Mouse (Mus musculus): ENCODE data around the gene Cdk6.
"Not testable (repeated sequence)": the region's sequence is repeated elsewhere in the genome, so short reads cannot be mapped to it uniquely, and the experiment has no call there.

Cdk6 gene

DNA sequence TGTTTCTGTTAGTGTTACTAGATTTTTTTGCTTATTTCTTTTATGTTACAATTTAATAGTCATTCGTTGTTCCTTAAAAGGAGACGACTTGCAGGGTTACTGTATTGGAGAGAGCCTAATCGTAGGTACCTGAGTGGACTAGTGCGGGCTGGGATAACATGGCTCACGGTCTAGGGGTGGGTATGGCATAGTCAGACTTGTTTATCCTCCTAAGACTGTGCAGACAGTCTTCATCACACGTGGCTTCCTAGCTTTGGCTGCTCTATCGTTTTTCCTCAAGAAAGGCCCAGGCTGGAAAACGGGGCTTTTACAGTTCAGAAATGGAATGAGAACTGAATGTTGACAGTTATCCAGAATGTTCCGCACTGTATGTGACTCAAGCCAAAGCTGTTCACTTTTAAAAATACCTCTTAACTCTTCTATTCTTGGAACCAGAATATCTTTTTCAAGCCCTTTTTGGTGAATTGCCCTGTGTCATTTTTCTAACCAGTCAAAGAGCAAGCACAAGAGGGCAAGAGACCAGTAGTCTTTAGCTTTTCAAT is 39.5 kb downstream of the Cdk6 start:
- no peak for DNase-seq

DNA sequence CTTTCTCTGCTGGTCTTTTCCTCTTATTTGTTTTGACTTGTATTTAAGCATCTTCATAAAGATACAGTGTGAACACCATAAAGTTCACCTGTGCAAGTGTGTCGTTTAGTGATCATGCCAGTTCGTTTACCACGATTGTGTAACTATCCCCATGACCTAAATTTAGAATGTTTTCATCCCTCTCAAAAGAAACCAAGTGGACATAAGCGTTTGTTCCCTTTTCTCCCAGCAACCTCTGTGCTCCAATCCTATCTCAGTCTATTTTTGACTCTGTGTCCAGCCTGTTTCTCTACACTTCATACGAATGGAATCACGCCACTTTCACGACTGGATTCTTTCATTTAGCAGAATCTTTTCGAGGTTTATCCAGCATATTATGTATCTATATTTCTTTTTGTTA is 40.5 kb downstream of the Cdk6 start:
- DNase-seq, result no peak

DNA sequence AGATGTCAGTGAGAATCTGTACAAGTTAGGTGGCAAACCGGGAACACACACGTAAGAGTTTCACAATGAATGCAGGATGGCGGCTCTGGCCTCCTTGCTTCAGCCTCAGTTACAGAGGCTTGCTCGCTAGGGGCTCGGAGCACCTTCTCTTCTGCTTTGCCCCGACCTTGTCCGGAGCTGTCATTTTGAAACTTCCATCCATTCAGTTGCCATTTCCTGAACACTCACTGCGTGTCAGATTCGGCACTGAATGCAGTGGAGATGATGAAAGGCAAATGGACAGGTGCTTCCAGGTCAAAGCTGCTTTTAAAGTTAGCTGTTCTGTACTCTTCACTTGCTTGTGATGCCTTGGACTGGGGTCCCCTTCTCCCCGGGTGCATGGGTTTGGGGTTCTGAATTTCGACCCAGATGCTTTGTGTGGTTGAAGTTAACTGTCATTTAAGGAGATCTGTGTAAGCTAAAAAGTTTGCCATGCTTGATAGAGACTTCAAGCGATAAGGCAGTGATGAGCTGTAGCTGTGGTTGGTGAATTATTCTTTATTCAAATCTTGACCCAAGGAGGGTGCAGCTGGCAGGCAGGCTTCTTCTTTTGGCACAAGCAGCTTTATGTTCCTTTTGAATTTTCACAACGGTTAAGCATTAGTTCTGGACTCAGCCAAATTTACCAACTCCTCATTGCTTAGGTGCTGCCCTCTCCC is 41.2 kb downstream of the Cdk6 start:
- DNase-seq, result no peak

DNA sequence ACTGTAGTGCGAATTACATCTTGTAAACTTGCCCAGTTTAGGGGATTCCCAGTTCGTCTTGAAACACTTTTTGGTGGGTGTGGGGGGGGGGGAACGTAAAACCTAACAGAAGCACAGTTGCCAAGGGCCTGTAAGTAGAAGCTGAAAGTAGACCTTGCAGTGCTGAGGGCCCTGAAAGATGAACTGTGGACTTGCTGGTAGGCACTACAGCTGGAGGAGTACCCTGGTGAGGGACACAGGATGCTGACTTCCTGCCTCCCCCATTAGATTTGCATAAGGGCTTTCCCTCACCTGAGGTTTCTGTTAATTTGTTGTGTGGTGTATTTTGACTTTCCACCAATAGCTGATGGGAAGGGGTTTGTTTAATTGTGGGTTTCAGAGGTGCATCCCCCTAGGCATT is 42.3 kb downstream of the Cdk6 start:
- DNase-seq, result no peak

DNA sequence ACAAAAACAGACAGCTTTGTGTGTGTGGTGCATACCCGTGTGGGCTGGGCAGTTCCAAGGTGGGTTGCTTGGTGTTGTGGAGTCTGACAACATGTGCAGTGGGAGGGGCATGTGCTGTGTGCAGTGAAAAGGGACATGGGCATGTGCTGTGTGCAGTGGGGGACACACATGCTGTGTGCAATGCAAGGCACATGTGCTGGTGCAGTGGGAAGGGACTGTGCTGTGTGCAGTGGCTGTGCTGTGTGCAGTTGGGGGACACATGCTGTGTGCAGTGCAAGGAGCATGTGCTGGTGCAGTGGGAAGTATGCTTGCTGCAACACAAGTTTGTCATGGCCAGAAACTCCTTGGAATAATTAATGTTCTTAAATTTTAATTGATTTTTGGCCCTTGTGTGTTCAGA is 43.8 kb downstream of the Cdk6 start:
- no peak for DNase-seq

DNA sequence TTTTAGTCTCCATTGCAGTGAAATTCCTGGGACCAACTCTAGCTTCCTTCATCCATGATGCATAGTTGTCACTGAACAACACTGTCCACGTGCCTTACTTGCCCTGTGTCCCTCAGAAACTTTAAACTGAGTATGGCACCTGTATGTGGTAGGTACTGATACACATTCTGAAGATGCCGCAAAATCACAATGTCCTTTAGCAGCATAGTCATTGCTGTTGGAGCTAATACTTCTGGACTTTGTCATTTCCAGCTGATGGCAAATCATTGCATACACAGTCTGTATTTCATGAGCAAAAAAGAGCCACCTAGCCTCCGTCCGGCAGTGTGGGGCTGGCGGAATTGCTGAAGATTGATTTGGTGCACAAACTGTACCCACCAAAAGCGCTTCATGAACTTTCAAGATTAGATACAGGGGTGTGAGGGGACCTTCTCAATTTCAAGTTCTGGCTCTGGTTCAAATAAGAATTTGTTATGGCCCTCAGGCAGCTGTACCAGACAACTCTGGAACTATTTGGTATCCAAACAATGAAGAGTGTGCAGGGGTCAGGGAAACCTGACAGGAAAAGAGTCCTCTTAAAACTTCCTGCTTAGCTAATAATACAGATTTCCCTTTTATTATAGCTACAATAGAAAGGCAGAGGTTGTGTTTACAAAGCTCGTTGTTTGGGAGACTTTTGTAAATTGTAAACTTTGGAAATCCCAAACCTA is 44.9 kb downstream of the Cdk6 start:
- no peak for DNase-seq

DNA sequence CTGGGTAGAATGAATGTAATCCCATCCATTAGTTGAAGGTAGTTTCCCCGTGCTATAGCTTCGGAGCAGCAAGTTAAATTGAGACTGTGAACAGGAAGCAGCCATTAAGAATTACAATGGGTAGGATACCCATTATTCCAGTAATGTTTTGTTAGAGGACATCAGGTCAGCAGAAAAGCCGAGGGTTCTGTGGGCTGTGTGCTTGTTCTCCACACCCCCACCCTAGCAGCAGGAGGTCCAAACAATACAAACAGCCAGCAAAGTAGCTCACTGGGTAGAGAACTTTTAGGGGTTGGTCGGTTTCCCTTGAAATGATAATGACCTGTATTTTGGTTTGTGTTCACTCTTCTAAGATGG is 45.4 kb downstream of the Cdk6 start:
- no peak for DNase-seq

DNA sequence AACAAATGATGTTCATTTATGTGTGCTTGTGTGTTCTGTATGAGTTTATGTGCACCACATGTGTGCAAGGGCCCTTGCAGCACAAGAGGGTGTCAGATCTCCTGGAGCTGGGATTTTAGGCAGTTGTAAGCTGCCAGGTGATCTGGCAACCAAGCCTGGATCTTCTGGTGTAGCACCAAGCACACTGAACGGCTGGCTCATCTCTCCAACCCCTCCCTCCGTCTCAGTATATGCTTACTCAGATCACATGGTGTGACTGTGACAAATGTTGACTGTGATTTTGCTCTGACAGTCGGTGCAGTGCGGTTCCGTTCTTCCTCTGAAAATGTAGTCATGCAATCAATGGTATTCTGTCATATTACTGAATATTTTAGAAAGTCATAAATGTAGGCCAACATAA is 45.9 kb downstream of the Cdk6 start:
- DNase-seq, result no peak

DNA sequence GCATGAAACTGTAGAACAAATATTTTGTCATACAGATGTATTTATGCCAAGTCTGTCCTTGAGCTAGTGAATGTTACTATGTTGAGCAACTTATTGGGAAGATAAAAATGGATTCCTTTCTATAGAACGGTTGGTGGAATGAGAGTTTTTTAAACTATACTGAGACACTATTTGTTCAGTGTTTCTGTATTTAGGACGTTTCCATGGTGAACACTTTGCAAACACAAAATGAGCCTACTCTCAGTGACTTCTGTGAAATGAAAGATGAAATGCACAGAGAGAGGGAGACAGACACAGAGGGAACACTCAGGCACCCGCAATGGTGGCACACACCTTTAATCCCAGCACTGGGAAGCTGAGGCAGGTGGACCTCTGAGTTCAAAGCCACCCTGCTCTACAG is 51.6 kb downstream of the Cdk6 start:
- DNase-seq, result no peak

DNA sequence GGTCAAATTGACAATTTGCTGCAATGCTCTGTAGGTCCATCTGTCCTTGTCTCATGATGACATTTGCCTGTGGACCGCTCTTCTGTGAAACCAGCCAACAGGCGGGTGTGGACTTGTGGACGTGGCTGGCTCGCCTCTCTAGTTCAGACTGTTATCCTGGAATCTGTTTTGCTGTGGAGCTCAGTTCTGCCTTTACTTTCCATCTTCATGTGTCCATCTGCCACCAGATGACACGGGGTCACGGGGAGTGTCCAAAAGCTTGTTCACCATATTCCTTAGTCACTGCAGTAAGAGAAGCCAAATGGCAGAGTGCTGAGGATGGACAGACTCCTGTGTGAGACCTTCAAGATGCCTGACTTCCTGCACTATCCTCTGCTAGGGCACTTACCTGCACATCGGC is 52.9 kb downstream of the Cdk6 start:
- no peak for DNase-seq

DNA sequence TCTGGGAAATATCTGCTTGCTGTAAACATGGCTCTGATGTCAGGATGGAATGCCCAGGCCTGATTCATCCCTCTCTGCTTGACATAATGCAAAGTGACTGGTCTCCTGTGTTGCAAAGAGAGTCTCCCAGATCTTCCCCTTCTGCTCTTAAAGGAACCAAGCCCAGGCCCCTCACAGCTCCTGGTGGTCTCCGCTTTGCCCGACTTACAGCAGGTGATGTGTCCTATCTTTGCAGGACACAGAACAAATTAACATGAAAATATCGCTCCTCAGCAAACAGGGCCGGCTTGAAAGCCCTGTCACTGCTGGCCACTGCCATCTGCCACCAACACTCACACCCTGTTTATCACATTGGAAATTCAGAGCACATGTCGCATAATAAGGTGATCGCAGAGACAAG is 53.7 kb downstream of the Cdk6 start:
- no peak for DNase-seq

DNA sequence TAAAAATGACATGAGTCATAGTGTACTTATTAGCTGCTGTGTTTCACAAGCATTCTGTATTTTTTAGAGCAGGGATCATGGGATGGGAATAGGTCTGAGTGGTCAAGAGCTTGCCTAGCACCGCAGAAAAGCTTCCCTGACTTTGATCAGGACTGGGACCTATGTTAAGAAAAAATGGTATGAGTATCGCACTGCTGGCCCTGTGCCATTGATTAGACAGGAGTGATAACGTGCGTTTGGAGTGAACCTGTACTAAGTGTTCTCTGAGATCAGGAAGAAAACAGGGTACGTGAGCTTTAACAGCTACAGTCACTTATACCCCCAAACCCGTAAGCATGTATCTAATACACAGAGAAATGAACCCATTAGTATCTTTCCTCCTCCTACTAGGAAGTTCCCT is 54.9 kb downstream of the Cdk6 start:
- no peak for DNase-seq

DNA sequence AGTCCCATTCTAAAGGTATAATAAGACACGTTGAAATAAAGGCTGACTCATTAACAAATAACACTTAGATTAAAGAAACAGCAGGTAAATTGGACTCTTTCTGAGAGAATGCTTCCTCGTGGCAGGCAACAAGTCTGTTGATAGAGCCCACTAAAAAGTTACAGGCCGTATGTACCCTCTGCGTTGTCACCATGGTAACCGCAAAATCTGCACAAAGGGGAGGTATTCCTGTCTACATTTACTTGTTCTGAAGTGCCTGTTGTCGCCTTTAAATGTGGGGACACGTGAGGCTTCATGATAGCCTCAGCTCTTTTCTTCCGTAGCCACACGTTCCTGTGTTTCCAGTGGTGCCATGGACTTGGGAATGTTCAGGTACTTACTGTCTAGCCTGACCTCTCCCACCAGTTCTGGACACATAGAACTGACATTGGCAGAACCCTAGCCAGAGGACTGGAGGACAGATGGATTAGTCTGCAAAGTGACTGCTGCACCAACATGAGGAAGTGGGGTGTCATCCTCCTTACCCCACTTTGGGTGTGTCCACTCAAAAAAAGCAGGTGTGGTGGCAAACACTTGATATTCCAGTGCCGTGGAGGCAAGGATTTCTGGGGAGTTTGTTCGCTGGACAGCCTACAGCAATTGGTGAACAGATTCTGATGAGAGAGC is 55.8 kb downstream of the Cdk6 start:
- no peak for DNase-seq

DNA sequence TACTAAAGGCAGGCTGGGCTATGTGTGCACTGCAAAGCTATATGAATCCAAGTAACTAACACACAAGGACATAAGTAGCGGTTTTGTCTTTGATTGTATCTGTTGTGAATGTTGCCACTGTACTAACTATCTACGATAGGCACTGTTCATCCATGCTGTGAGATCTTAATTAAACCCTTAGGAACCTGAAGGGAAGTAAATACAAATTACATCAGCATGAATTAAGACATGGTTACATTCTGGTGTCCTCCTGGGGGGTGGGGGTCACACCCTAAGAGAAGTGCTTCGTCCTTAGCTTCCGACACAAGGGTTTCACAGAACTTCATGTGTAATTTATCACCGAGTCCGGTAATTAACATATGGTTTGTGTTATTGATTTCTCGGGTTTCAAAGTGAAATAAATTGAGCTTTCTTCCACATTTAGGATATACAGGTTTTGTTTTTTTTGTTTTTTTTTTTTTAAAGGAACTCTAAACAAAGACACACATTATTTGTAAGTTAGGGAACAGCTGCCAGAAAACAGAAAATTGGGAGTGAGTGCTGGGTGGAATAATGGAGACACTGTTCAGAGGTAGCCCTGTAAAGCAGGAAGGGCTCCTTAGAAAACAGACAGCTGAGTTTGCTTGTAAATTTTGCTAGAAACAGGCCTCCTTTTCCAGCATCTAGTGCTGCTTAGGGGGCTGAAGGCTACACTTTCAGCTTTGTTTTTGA is 58.7 kb downstream of the Cdk6 start:
- DNase-seq, result no peak

DNA sequence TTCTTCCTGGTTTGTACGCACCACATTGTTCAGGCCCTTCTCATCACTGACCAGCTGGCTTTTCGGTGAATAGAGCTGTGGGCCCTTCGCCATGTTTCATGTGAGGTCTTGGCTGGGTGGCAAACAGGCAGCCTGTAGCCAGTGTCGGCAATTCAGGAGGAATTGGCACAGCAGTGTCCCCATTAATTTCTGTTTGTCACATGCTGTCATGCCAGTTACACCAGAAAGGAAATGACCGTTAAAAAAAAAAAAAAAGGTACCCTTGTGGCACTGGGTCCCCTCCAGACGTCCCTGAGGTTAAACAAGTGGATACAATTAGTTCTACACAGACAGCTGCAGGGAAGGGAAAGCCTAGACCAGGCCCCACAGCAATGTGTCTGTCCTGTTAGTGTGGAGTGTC is 63.8 kb downstream of the Cdk6 start:
- DNase-seq, result no peak

DNA sequence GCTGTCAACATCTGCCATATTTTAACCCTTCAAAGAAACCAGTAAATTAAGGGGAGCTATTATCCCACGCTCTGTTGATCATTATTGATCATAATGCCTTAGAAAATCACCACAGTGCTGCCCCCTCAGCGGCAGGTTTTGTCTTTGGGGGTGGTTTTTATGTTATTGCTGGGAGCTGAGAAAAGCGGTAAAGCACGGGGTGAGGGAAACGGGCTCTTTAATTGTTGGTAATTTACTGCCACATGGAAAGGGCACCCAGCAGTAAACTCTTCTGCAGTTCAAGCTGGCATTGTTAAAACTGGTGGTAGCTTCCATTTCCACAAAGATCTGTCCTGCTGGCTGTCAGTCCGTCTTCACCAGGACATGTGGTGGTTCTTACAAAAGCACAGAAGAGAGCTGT is 64.2 kb downstream of the Cdk6 start:
- DNase-seq, result no peak

DNA sequence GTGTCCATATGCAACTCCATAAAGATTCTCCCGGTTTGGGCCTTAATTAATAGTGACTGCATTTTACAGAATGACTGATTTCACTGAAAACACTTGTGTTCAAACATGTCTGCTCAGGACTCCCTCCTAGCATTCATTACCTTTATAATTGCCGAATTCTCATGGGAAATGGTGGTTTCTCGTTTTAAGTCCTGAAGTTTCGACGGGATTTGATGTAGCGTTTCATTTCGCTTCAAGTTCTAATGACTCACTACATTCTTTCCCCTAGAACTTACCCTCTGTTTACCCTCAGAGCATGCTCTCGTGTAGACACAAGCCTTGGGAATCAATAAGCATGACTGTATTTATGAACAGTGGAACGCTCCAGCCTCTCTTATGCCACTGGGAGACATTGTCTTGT is 66.6 kb downstream of the Cdk6 start:
- DNase-seq, result no peak

DNA sequence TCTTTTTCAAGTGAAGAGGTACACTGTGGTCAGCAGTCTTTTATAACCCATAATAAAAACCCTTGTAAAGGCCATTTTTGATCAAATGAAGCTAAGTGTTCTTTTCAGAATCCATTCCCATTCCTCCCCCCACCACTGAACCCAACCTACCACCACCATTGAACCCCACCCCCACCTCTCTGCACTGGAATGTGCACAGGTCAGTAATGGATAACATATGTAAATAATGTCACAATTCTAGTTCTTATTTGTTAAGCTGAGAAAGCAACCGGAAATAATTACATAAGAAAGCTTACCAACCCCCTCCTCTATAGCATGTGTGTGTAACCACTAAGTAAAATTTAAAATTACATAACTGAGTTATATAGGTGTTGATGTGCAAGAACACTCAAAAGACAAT is 76.9 kb downstream of the Cdk6 start:
- DNase-seq, result not testable (repeated sequence)

DNA sequence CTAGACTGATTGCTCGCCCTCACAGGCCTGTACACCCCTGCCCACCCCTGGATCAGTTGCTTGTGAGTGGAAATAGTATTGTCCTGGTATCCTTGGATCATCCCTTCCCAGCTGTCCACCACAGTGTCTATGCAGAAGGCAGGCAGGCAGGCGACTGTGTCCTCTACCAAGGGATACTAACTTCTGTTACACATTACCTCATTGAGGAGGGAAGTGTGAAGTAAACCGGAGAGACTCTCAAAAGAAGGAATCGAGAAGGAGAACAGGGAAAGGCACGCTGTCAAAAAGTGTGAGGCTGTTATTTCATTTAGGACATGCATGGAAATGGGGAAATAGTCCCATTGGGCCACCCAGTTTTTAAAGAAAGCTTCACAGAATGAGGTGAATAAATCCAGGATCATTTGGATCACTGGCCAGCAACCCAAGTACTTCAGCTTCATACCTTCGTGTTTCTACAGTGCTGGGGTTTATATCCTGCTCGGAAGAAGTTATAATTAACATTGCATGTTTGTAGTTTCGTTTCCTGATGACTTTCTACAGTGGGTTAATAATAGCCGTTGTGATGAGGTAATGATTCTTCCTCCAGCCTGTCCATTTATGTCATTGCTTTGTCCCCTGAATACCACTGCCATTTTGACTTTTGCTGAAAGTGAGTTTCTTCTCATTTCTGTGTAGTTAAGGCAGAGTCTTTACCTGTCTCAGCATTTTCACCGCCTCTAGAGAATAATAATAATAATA is 79.0 kb downstream of the Cdk6 start:
- no peak for DNase-seq

DNA sequence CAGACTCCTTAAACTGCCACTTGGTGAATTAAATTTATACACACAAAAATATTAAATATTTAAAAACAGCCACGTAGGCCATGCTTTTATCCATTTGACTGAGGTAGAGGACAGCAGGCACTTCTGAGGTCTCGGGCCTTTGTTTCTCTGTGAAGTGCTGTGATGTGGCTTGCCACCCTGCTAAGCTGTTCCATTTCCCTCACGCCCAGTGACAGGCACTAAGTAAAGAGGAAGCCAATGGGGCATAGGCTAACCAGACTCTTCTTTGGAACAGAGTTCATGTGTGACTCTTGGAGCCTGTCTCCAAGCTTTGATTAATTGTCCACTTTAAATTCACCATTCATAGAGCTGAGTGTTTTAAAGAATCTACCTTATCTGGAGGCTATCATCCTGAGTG is 79.5 kb downstream of the Cdk6 start:
- no peak for DNase-seq

DNA sequence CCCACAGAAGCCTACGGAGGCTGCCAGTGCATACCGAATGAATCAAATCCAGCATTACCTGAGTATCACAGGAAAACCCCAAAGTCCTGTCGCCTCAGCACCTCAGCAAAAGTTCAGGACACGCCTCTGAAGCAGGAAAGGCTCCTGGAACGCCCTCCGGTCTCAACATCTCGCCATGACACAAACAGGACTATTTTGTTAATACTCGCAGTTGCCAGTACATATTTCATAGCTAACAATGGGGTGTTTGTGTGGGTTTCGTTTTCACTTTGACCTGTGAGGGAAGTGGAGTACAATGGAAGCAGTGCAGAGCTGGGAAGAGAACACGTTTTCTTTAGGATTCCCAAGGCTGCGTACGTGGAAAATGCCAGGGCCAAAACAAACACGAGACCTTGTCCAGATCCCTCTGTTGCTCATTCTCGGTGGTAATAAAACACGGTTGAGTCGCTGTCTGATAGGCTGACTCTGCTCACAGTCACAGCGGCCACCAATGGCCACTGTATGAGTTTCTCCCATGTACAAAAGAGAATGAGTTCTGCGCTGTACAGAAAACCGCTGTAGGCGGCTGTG is 91.9 kb downstream of the Cdk6 start:
- DNase-seq, result peak; percentile 27

DNA sequence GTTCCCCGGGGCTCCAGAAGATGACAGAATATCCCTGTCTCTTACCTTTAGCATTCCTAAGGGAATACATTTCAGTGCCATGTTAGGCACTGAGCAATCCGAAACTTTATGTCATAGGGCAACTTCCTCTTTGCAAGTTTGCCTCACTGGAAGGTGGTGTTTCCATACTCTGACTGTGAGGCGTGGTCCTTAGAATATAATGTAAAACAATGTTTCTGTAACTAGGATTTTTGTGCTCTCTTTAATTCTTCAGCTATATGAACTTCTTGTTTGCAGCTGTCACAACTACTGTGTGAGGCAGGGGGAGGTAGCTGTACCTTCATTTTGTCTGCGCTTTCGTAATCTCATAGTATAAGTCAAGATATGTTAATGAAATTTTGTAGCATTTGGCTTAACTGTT is 92.8 kb downstream of the Cdk6 start:
- not testable (repeated sequence) for DNase-seq

Data from kidney, postnatal 10 days (tissue).